Mouse (Mus musculus): ENCODE results near the gene Olfr467. TPM values are rescaled to one million over a fixed set of nuclear protein-coding genes. Genes with fewer than 3 reads are reported as not detected.
"Not testable (repeated sequence)": the region's sequence is repeated elsewhere in the genome, so short reads cannot be mapped to it uniquely, and the experiment has no call there.

Gene Olfr467
- total and polyA plus RNA-seq, 2 experiments from 2014 or later = not detected

DNA sequence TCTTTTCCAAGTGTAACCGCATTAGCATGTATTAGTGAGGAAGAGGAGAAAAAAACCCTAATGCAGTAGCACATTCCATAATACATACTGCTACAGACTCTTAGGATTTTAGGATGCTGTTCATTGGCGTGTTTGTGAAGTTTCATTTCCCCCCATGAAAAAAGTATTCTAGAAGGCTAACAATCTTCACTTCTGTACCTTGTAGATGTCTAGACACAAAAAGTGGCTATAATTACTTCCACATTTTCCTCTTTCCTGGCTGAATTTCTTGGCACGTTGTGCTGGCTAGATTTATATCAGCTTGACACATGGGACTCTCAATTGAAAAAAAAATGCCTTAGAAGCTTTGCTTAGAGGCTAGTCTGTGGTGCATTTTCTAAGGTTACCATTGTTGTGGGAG lies 9.9 kb upstream of the Olfr467 start:
- H3K4me3 ChIP-seq (ENCODE audit: low read length) = no peak overlapping the region
- H3K4me2 ChIP-seq (ENCODE audit: low read depth, low read length) = no peak overlapping the region
- no peak overlapping the region for H3K27ac ChIP-seq
- WGBS = 78% methylated on average over 3 of the region's 3 CpGs
- no peak for DNase-seq (ENCODE audit: low spot score)
- ATAC-seq = no peak
- H3K9me3 ChIP-seq (ENCODE audit: low read length) = 0 out of 2 replicates have a peak, but pooled peaks cover 2% of the 10 kb centered on the region
- no peak overlapping the region for H3K9ac ChIP-seq (replicated peaks; ENCODE audit: low read length)
- H3K27me3 ChIP-seq (ENCODE audit: insufficient read depth, low read length) = no peaks in the 10 kb centered on the region
- H3K4me1 ChIP-seq (ENCODE audit: insufficient read depth, low read length) = no peaks in the 10 kb centered on the region
- no peaks in the 10 kb centered on the region for H3K36me3 ChIP-seq (ENCODE audit: insufficient read depth, low read length)
- no peak for TF ChIP-seq CTCF (IDR thresholded peaks at IDR 0.05; ENCODE audit: low read depth)

DNA sequence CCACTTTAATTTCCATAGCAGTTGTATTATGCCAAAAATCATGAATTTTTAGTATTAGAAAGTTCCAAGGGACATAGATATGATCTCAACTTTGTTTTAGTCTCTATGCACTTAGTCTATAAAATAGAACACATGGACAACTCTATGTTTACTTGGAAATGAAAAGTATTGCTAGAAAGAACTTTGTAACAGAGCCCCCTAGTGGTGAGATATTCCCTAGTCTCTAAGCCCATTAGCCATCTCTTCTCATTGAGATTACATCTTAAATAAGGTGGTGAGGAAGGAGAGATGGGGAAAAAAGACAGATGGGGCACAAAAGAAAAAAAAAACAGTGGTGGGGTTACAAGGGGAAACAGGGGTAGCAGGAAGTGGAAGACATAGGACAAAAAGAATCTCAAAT lies 7.4 kb downstream of the Olfr467 start:
- Histone ChIP-seq H3K4me1 (ENCODE audit: insufficient read depth, low read length) (no peaks in the 10 kb centered on the region), H3K9me3 (ENCODE audit: low read length) (no peaks in the 10 kb centered on the region), H3K4me2 (ENCODE audit: low read depth, low read length) (no peak overlapping the region), H3K4me3 (ENCODE audit: low read length) (no peak overlapping the region), H3K27ac (no peak overlapping the region), H3K9ac (replicated peaks; ENCODE audit: low read length) (no peak overlapping the region), H3K36me3 (ENCODE audit: insufficient read depth, low read length) (no peaks in the 10 kb centered on the region), H3K27me3 (ENCODE audit: insufficient read depth, low read length) (no peaks in the 10 kb centered on the region)
- no peak for ATAC-seq
- DNase-seq (ENCODE audit: low spot score) = peak; percentile 5
- peak; percentile 45; the same call in 1 of the 2 replicates for TF ChIP-seq CTCF (IDR thresholded peaks at IDR 0.05; ENCODE audit: low read depth)

DNA sequence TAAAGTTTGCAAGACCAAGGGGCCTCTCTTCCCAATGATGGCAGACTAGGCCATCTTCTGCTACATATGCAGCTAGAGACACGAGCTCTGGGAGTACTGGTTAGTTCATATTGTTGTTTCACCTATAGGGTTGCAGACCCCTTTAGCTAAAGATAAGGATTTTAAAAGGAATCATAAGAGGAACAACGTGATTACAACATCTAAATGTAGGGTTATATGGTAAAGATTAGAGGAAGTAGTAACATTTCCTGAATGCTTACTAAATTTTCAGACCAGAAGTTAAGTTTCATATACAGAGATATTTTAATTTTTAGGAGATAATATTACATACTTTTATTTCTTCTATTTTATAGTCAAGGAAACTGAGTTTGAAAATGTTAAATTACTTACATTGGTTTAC lies 11.8 kb downstream of the Olfr467 start:
- WGBS = 60% methylated on average over 2 of the region's 2 CpGs
- not testable (repeated sequence) for H3K4me2 ChIP-seq (ENCODE audit: low read depth, low read length); DNase-seq (ENCODE audit: low spot score); H3K36me3 ChIP-seq (ENCODE audit: insufficient read depth, low read length); H3K9me3 ChIP-seq (ENCODE audit: low read length); H3K4me3 ChIP-seq (ENCODE audit: low read length); H3K27ac ChIP-seq; H3K9ac ChIP-seq (replicated peaks; ENCODE audit: low read length); H3K27me3 ChIP-seq (ENCODE audit: insufficient read depth, low read length); H3K4me1 ChIP-seq (ENCODE audit: insufficient read depth, low read length); ATAC-seq

DNA sequence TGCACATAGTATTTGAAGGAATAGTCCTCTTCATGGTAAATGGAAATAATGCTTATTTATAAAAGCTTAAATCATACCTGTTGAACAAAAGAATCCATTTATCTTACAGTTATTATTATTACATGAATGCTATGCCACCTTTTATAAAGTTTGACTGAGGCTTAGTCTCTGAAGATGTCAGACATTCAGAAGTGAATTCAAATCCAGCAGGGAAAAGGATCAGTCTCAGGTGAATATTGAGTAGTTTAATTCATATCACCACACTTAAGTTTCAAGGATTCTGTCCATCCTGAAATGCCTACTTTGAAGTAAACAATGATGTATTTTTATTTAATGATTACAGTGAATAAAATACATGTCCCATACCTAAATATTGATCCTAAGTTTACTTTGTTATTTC lies 13.4 kb downstream of the Olfr467 start, which contains the start of gene Olfr469:
Gene Olfr469, minus strand, starts transcription at position 101 of the 400 bp plus-strand sequence.
- H3K27ac ChIP-seq; H3K27me3 ChIP-seq (ENCODE audit: insufficient read depth, low read length); DNase-seq (ENCODE audit: low spot score); H3K4me3 ChIP-seq (ENCODE audit: low read length); H3K9me3 ChIP-seq (ENCODE audit: low read length); H3K4me2 ChIP-seq (ENCODE audit: low read depth, low read length); H3K9ac ChIP-seq (replicated peaks; ENCODE audit: low read length); H3K4me1 ChIP-seq (ENCODE audit: insufficient read depth, low read length); ATAC-seq; H3K36me3 ChIP-seq (ENCODE audit: insufficient read depth, low read length): not testable (repeated sequence)

DNA sequence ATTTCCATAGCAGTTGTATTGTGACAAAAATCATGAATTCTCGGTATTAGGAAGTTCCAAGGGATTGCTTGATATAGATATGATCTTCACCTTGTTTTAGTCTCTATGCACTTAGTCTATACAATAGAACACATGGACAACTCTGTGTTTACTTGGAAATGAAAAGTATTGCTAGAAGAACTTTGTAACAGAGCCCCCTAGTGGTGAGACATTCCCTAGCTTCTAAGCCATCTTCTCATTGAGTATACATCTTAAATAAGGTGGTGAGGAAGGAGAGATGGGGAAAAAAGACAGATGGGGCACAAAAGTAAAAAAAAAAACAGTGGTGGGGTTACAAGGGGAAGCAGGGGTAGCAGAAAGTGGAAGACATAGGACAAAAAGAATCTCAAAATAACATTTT lies 29.7 kb downstream of the Olfr467 start:
- TF ChIP-seq CTCF (IDR thresholded peaks at IDR 0.05; ENCODE audit: low read depth) = peak; percentile 48
- no peak overlapping the region for H3K9ac ChIP-seq (replicated peaks; ENCODE audit: low read length)
- no peaks in the 10 kb centered on the region for H3K27me3 ChIP-seq (ENCODE audit: insufficient read depth, low read length)
- no peaks in the 10 kb centered on the region for H3K9me3 ChIP-seq (ENCODE audit: low read length)
- no peak overlapping the region for H3K4me2 ChIP-seq (ENCODE audit: low read depth, low read length)
- no peak overlapping the region for H3K27ac ChIP-seq
- H3K36me3 ChIP-seq (ENCODE audit: insufficient read depth, low read length) = no peaks in the 10 kb centered on the region
- no peak overlapping the region for H3K4me3 ChIP-seq (ENCODE audit: low read length)
- H3K4me1 ChIP-seq (ENCODE audit: insufficient read depth, low read length) = no peaks in the 10 kb centered on the region
- ATAC-seq (no peak), DNase-seq (ENCODE audit: low spot score) (peak; percentile 36)
- 74% methylated on average over 1 of the region's 1 CpGs for WGBS

DNA sequence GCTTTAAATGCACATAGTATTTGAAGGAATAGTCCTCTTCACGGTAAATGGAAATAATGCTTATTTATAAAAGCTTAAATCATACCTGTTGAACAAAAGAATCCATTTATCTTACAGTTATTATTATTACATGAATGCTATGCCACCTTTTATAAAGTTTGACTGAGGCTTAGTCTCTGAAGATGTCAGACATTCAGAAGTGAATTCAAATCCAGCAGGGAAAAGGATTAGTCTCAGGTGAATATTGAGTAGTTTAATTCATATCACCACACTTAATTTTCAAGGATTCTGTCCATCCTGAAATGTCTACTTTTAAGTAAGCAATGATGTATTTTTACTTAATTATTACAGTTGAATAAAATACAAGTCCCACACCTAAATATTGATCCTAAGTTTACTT lies 35.3 kb downstream of the Olfr467 start, which contains the start of gene Olfr470:
Gene Olfr470, minus strand, starts transcription at position 101 of the 400 bp plus-strand sequence.
- not testable (repeated sequence) for H3K4me2 ChIP-seq (ENCODE audit: low read depth, low read length); H3K36me3 ChIP-seq (ENCODE audit: insufficient read depth, low read length); H3K4me3 ChIP-seq (ENCODE audit: low read length); ATAC-seq; H3K4me1 ChIP-seq (ENCODE audit: insufficient read depth, low read length); H3K9ac ChIP-seq (replicated peaks; ENCODE audit: low read length); H3K9me3 ChIP-seq (ENCODE audit: low read length); H3K27me3 ChIP-seq (ENCODE audit: insufficient read depth, low read length); H3K27ac ChIP-seq; DNase-seq (ENCODE audit: low spot score)
- 84% methylated on average over 1 of the region's 1 CpGs for WGBS

Other genes starting within 250 kb of the Olfr467 start
- gene Olfml1, start 244.8 kb upstream of the Olfr467 start, total RNA-seq (2014; rRNA removed) = 4.2 and 5.5 TPM in 2 replicates
- 5.8 and 6.0 TPM in 2 replicates for gene Olfml1, start 244.8 kb upstream of the Olfr467 start, polyA plus RNA-seq (2015; fragmentation: Nextera tagmentation; extraction: Ambion mirVana)
- 3.0 and 3.4 TPM in 2 replicates for gene Ppfibp2, start 217.1 kb upstream of the Olfr467 start, total RNA-seq (2014; rRNA removed)
- 2.3 and 3.2 TPM in 2 replicates for gene Ppfibp2, start 217.1 kb upstream of the Olfr467 start, polyA plus RNA-seq (2015; fragmentation: Nextera tagmentation; extraction: Ambion mirVana)
- not detected in 2 replicates for gene 5330417H12Rik, start 187.1 kb upstream of the Olfr467 start, total RNA-seq (2014; rRNA removed)
- not detected in 2 replicates for gene 5330417H12Rik, start 187.1 kb upstream of the Olfr467 start, polyA plus RNA-seq (2015; fragmentation: Nextera tagmentation; extraction: Ambion mirVana)
- 0.21 TPM in 1 of 2 replicates, not detected in the other for gene Cyb5r2, start 54.2 kb upstream of the Olfr467 start, total RNA-seq (2014; rRNA removed)
- 0.20 and 0.66 TPM in 2 replicates for gene Cyb5r2, start 54.2 kb upstream of the Olfr467 start, polyA plus RNA-seq (2015; fragmentation: Nextera tagmentation; extraction: Ambion mirVana)
- gene Ovch2, start 11.1 kb upstream of the Olfr467 start, total RNA-seq (2014; rRNA removed) = not detected in 2 replicates
- gene Ovch2, start 11.1 kb upstream of the Olfr467 start, polyA plus RNA-seq (2015; fragmentation: Nextera tagmentation; extraction: Ambion mirVana) = not detected in 2 replicates
- gene Olfr469, start 13.3 kb downstream of the Olfr467 start, total RNA-seq (2014; rRNA removed) = not detected in 2 replicates
- not detected in 2 replicates for gene Olfr469, start 13.3 kb downstream of the Olfr467 start, polyA plus RNA-seq (2015; fragmentation: Nextera tagmentation; extraction: Ambion mirVana)
- not detected in 2 replicates for gene Olfr470, start 35.2 kb downstream of the Olfr467 start, total RNA-seq (2014; rRNA removed)
- gene Olfr470, start 35.2 kb downstream of the Olfr467 start, polyA plus RNA-seq (2015; fragmentation: Nextera tagmentation; extraction: Ambion mirVana) = not detected in 2 replicates
- gene Olfr472, start 85.6 kb downstream of the Olfr467 start, total RNA-seq (2014; rRNA removed) = not detected in 2 replicates
- not detected in 2 replicates for gene Olfr472, start 85.6 kb downstream of the Olfr467 start, polyA plus RNA-seq (2015; fragmentation: Nextera tagmentation; extraction: Ambion mirVana)
- gene Olfr473, start 118.2 kb downstream of the Olfr467 start, total RNA-seq (2014; rRNA removed) = not detected in 2 replicates
- not detected in 2 replicates for gene Olfr473, start 118.2 kb downstream of the Olfr467 start, polyA plus RNA-seq (2015; fragmentation: Nextera tagmentation; extraction: Ambion mirVana)
- gene Olfr474, start 142.4 kb downstream of the Olfr467 start, total RNA-seq (2014; rRNA removed) = not detected in 2 replicates
- gene Olfr474, start 142.4 kb downstream of the Olfr467 start, polyA plus RNA-seq (2015; fragmentation: Nextera tagmentation; extraction: Ambion mirVana) = not detected in 2 replicates
- not detected in 2 replicates for gene Olfr476, start 152.5 kb downstream of the Olfr467 start, total RNA-seq (2014; rRNA removed)
- not detected in 2 replicates for gene Olfr476, start 152.5 kb downstream of the Olfr467 start, polyA plus RNA-seq (2015; fragmentation: Nextera tagmentation; extraction: Ambion mirVana)
- not detected in 2 replicates for gene Olfr477, start 174.4 kb downstream of the Olfr467 start, total RNA-seq (2014; rRNA removed)
- not detected in 2 replicates for gene Olfr477, start 174.4 kb downstream of the Olfr467 start, polyA plus RNA-seq (2015; fragmentation: Nextera tagmentation; extraction: Ambion mirVana)
- not detected in 2 replicates for gene Olfr478, start 221.7 kb downstream of the Olfr467 start, total RNA-seq (2014; rRNA removed)
- not detected in 2 replicates for gene Olfr478, start 221.7 kb downstream of the Olfr467 start, polyA plus RNA-seq (2015; fragmentation: Nextera tagmentation; extraction: Ambion mirVana)
- not detected in 2 replicates for gene Olfr479, start 238.4 kb downstream of the Olfr467 start, total RNA-seq (2014; rRNA removed)
- gene Olfr479, start 238.4 kb downstream of the Olfr467 start, polyA plus RNA-seq (2015; fragmentation: Nextera tagmentation; extraction: Ambion mirVana) = not detected in 2 replicates